Mouse (Mus musculus): Measurements from ENCODE around the gene Pheta1.
"Not testable (repeated sequence)": the region's sequence is repeated elsewhere in the genome, so short reads cannot be mapped to it uniquely, and the experiment has no call there.

Pheta1 gene

GRCm38 (mm10) chr5:121843138-121843905 lies 5.5 kb upstream of the Pheta1 start:
- DNase-seq (ENCODE audit: low spot score): no peak

- DNase-seq (ENCODE audit: low spot score): no peak
Observed at GRCm38 (mm10) chr5:121845361-121845760, 3.4 kb upstream of the Pheta1 start.

GRCm38 (mm10) chr5:121846322-121846721 lies 2.5 kb upstream of the Pheta1 start:
- DNase-seq (ENCODE audit: low spot score): no peak

GRCm38 (mm10) chr5:121847269-121847668 lies 1.5 kb upstream of the Pheta1 start:
- DNase-seq (ENCODE audit: low spot score): not testable (repeated sequence)

GRCm38 (mm10) chr5:121848035-121848519 lies 707 bp upstream of the Pheta1 start:
- peak; percentile 81 for DNase-seq (ENCODE audit: low spot score)

GRCm38 (mm10) chr5:121849478-121850349 lies 930 bp downstream of the Pheta1 start:
- no peak for DNase-seq (ENCODE audit: low spot score)

GRCm38 (mm10) chr5:121853368-121854051 lies 4.7 kb downstream of the Pheta1 start:
- DNase-seq (ENCODE audit: low spot score): no peak

- DNase-seq (ENCODE audit: low spot score): no peak
Observed at GRCm38 (mm10) chr5:121854768-121855167, 6.0 kb downstream of the Pheta1 start.

GRCm38 (mm10) chr5:121856740-121857139 lies 8.0 kb downstream of the Pheta1 start:
- DNase-seq (ENCODE audit: low spot score): no peak

GRCm38 (mm10) chr5:121858427-121858826 lies 9.6 kb downstream of the Pheta1 start:
- no peak for DNase-seq (ENCODE audit: low spot score)

GRCm38 (mm10) chr5:121861964-121862363 lies 13.2 kb downstream of the Pheta1 start:
- no peak for DNase-seq (ENCODE audit: low spot score)

GRCm38 (mm10) chr5:121864330-121864729 lies 15.5 kb downstream of the Pheta1 start:
- DNase-seq (ENCODE audit: low spot score): no peak

GRCm38 (mm10) chr5:121867963-121868362 lies 19.2 kb downstream of the Pheta1 start:
- DNase-seq (ENCODE audit: low spot score): no peak

- no peak for DNase-seq (ENCODE audit: low spot score)
Observed at GRCm38 (mm10) chr5:121870832-121871231, 22.0 kb downstream of the Pheta1 start.

- DNase-seq (ENCODE audit: low spot score): no peak
Observed at GRCm38 (mm10) chr5:121871515-121872030, 22.8 kb downstream of the Pheta1 start.

GRCm38 (mm10) chr5:121872158-121872557 lies 23.4 kb downstream of the Pheta1 start:
- DNase-seq (ENCODE audit: low spot score): peak; percentile 91

GRCm38 (mm10) chr5:121875041-121875440 lies 26.3 kb downstream of the Pheta1 start:
- DNase-seq (ENCODE audit: low spot score): no peak

GRCm38 (mm10) chr5:121876901-121877300 lies 28.1 kb downstream of the Pheta1 start:
- DNase-seq (ENCODE audit: low spot score): no peak

GRCm38 (mm10) chr5:121878703-121879102 lies 29.9 kb downstream of the Pheta1 start:
- no peak for DNase-seq (ENCODE audit: low spot score)

- peak; percentile 47 for DNase-seq (ENCODE audit: low spot score)
Observed at GRCm38 (mm10) chr5:121879211-121879610, 30.4 kb downstream of the Pheta1 start.

- no peak for DNase-seq (ENCODE audit: low spot score)
Observed at GRCm38 (mm10) chr5:121883356-121883755, 34.6 kb downstream of the Pheta1 start.

GRCm38 (mm10) chr5:121889375-121889774 lies 40.6 kb downstream of the Pheta1 start:
- no peak for DNase-seq (ENCODE audit: low spot score)

Measured in embryo, embryonic 10.5 days (tissue).